Comparison of ENCODE assay signal across 8 mouse cellular contexts in genomic region chrX:10117065-10117719, GRCm38 (mm10). TPM values are rescaled to one million over a fixed set of nuclear protein-coding genes. Genes with fewer than 3 reads are reported as not detected.
DNase-seq lines count a peak whose midpoint lies in the region; ATAC-seq and TF ChIP-seq lines count a peak whose summit lies in the region.

Gene Srpx (minus strand): TSS chrX:10117709.

- H3K4me1 ChIP-seq in kidney, embryonic 15.5 days = no peaks in the 10 kb centered on the region
- no peaks in the 10 kb centered on the region for H3K4me1 ChIP-seq in embryonic facial prominence, embryonic 13.5 days
- H3K4me1 ChIP-seq in hindbrain, postnatal 0 days (ENCODE audit: insufficient read depth, low read length) = no peaks in the 10 kb centered on the region
- H3K4me1 ChIP-seq in midbrain, embryonic 11.5 days (ENCODE audit: control insufficient read depth, insufficient read depth, low read length) = no peaks in the 10 kb centered on the region; the same call in 1 of the 2 replicates

- 27% methylated on average over 19 of the region's 19 CpGs for WGBS in kidney, embryonic 15.5 days
- 24% methylated on average over 19 of the region's 19 CpGs for whole genome bisulfite sequencing in embryonic facial prominence, embryonic 13.5 days
- WGBS in hindbrain, postnatal 0 days = 27% methylated on average over 17 of the region's 19 CpGs
- WGBS in midbrain, embryonic 11.5 days = 12% methylated on average over 16 of the region's 19 CpGs

- peak; percentile 79 for ATAC-seq in kidney, embryonic 15.5 days (replicated peaks; ENCODE audit: low FRiP score)
- peak; percentile 67; the same call in 1 of the 2 replicates for ATAC-seq in embryonic facial prominence, embryonic 13.5 days (ENCODE audit: insufficient number of reproducible peaks, insufficient read depth, low FRiP score, low TSS enrichment, low read depth)
- ATAC-seq in hindbrain, postnatal 0 days = no peak
- ATAC-seq in midbrain, embryonic 11.5 days (ENCODE audit: low FRiP score) = peak; percentile 76
- ATAC-seq in erythroblast, adult 5-6 weeks (replicated peaks; ENCODE audit: low FRiP score, poor library complexity, severe bottlenecking) = no peak

- H3K27me3 ChIP-seq in kidney, embryonic 15.5 days = peaks cover 13% of the 10 kb centered on the region; the same call in 1 of the 2 replicates
- H3K27me3 ChIP-seq in embryonic facial prominence, embryonic 13.5 days = peaks cover 3% of the 10 kb centered on the region; the same call in 1 of the 2 replicates
- H3K27me3 ChIP-seq in hindbrain, postnatal 0 days (ENCODE audit: insufficient read depth, low read length) = no peaks in the 10 kb centered on the region
- no peaks in the 10 kb centered on the region for H3K27me3 ChIP-seq in midbrain, embryonic 11.5 days (ENCODE audit: control insufficient read depth, insufficient read depth, low read length)

- no peaks in the 10 kb centered on the region for H3K36me3 ChIP-seq in kidney, embryonic 15.5 days
- H3K36me3 ChIP-seq in embryonic facial prominence, embryonic 13.5 days = no peaks in the 10 kb centered on the region
- no peaks in the 10 kb centered on the region for H3K36me3 ChIP-seq in hindbrain, postnatal 0 days (ENCODE audit: insufficient read depth, low read length)
- no peaks in the 10 kb centered on the region for H3K36me3 ChIP-seq in midbrain, embryonic 11.5 days (ENCODE audit: control insufficient read depth, insufficient read depth, low read length)

- no peaks in the 10 kb centered on the region for H3K9me3 ChIP-seq in kidney, embryonic 15.5 days (replicated peaks)
- H3K9me3 ChIP-seq in embryonic facial prominence, embryonic 13.5 days = no peaks in the 10 kb centered on the region
- H3K9me3 ChIP-seq in hindbrain, postnatal 0 days (ENCODE audit: low read length) = no peaks in the 10 kb centered on the region
- H3K9me3 ChIP-seq in midbrain, embryonic 11.5 days (ENCODE audit: control insufficient read depth, low read length) = no peaks in the 10 kb centered on the region

- peak within 1 kb of the TSS; percentile 42 for H3K4me3 ChIP-seq in kidney, embryonic 15.5 days (replicated peaks)
- H3K4me3 ChIP-seq in embryonic facial prominence, embryonic 13.5 days = peak within 1 kb of the TSS; percentile 43
- H3K4me3 ChIP-seq in hindbrain, postnatal 0 days (ENCODE audit: low read length) = peak within 1 kb of the TSS; percentile 31
- peak within 1 kb of the TSS; percentile 26 for H3K4me3 ChIP-seq in midbrain, embryonic 11.5 days (ENCODE audit: low read depth, low read length)

- H3K4me2 ChIP-seq in kidney, embryonic 15.5 days = peak within 1 kb of the TSS; percentile 60
- H3K4me2 ChIP-seq in embryonic facial prominence, embryonic 13.5 days = peak within 1 kb of the TSS; percentile 59
- H3K4me2 ChIP-seq in hindbrain, postnatal 0 days (ENCODE audit: low read depth, low read length) = peak within 1 kb of the TSS; percentile 54
- peak within 1 kb of the TSS; percentile 44 for H3K4me2 ChIP-seq in midbrain, embryonic 11.5 days

- DNase-seq in kidney, adult 11 months = no peak
- peak; percentile 5 for DNase-seq in hindbrain, postnatal 0 days (ENCODE audit: low spot score)
- DNase-seq in midbrain, embryonic 11.5 days (ENCODE audit: low spot score, missing footprints) = peak; percentile 90
- no peak for DNase-seq in cerebellum, adult 9-10 months
- DNase-seq in thymus, adult 18-20 months = no peak

- peak within 1 kb of the TSS; percentile 15; the same call in 1 of the 2 replicates for H3K9ac ChIP-seq in kidney, embryonic 15.5 days
- H3K9ac ChIP-seq in embryonic facial prominence, embryonic 13.5 days = peak within 1 kb of the TSS; percentile 69
- H3K9ac ChIP-seq in hindbrain, postnatal 0 days (replicated peaks; ENCODE audit: low read length) = no peak within 1 kb of the TSS; the same call in 1 of the 2 replicates
- peak within 1 kb of the TSS; percentile 52 for H3K9ac ChIP-seq in midbrain, embryonic 11.5 days (ENCODE audit: low read length)

- H3K27ac ChIP-seq in kidney, embryonic 15.5 days = no peak within 1 kb of the TSS
- peak within 1 kb of the TSS; percentile 48 for H3K27ac ChIP-seq in embryonic facial prominence, embryonic 13.5 days
- no peak within 1 kb of the TSS for H3K27ac ChIP-seq in hindbrain, postnatal 0 days
- no peak within 1 kb of the TSS for H3K27ac ChIP-seq in midbrain, embryonic 11.5 days (ENCODE audit: low read depth, low read length)

- TF ChIP-seq CTCF in hindbrain, postnatal 0 days (IDR thresholded peaks at IDR 0.05; ENCODE audit: low read depth) = no peak

RNA-seq across cellular contexts. Expression of gene Srpx, which starts in this region (rescaled TPM):
- polyA plus RNA-seq in kidney, embryonic 15.5 days (2015; fragmentation: Nextera tagmentation; extraction: Ambion mirVana) = 19.9 and 20.0 TPM in 2 replicates
- 50.5 and 58.7 TPM in 2 replicates for polyA plus RNA-seq in embryonic facial prominence, embryonic 13.5 days (2015; fragmentation: Nextera tagmentation; extraction: Ambion mirVana)
- 0.83 and 2.4 TPM in 2 replicates for total RNA-seq in hindbrain, postnatal 0 days (2014; rRNA removed)
- polyA plus RNA-seq in hindbrain, postnatal 0 days (2015; fragmentation: Nextera tagmentation; extraction: Ambion mirVana) = 2.0 and 2.4 TPM in 2 replicates
- 5.7 TPM in 2 replicates for polyA plus RNA-seq in midbrain, embryonic 11.5 days (2014; fragmentation: Nextera tagmentation; extraction: Ambion mirVana)
- not detected in 2 replicates for total RNA-seq in erythroblast, adult 5-6 weeks (2015; ENCODE audit: low replicate concordance)
- 0.70 and 1.2 TPM in 2 replicates for total RNA-seq in erythroblast, adult 5-6 weeks (2017; ENCODE audit: low replicate concordance)

Comparison
In these comparisons a context has a peak if more than half of its experiments do, and no peak if none do; other contexts are left out.
1. ATAC-seq: peak in kidney, embryonic 15.5 days (single experiment), embryonic facial prominence, embryonic 13.5 days (single experiment) and midbrain, embryonic 11.5 days (single experiment); none in hindbrain, postnatal 0 days (single experiment) and erythroblast, adult 5-6 weeks (single experiment).
2. DNase-seq: peak in hindbrain, postnatal 0 days (single experiment) and midbrain, embryonic 11.5 days (single experiment); none in kidney, adult 11 months (single experiment), cerebellum, adult 9-10 months (single experiment) and thymus, adult 18-20 months (0 of 2).
3. Peak in every context shown above with its lines, with median percentiles within 50 percentile points of each other: H3K4me2 ChIP-seq and H3K4me3 ChIP-seq.